Mouse (Mus musculus) limb, embryonic 13.5 days (tissue): ENCODE results near the gene Slc11a2. TPM values are rescaled to one million over a fixed set of nuclear protein-coding genes. Genes with fewer than 3 reads are reported as not detected.

ENCODE experiments used
- ATAC-seq: fragments of 200-750 bp; cut with Nextera tagmentation; 2 replicates; pipeline ENCODE4 v1.8.0; 2017; ENCODE audit warnings: low read depth, moderate number of reproducible peaks, moderate TSS enrichment; ENCODE audit not compliant: low FRiP score
- H3K27ac ChIP-seq: fragments of 300-500 bp; sonication (generic); 2 replicates; pipeline ENCODE4 v1.5.1; 2015; ENCODE audit warnings: inconsistent platforms, mild to moderate bottlenecking, moderate library complexity
- H3K27me3 ChIP-seq: fragments of 300-500 bp; sonication (generic); 2 replicates; pipeline ENCODE4 v1.6.1; 2015; ENCODE audit warnings: mild to moderate bottlenecking, inconsistent platforms
- H3K36me3 ChIP-seq: fragments of 300-500 bp; sonication (generic); 2 replicates; pipeline ENCODE4 v1.6.1; 2015; ENCODE audit warnings: inconsistent platforms, mild to moderate bottlenecking, moderate library complexity
- H3K4me1 ChIP-seq: fragments of 300-500 bp; sonication (generic); 2 replicates; pipeline ENCODE4 v1.6.1; 2015; ENCODE audit warnings: inconsistent platforms
- H3K4me2 ChIP-seq: fragments of 300-500 bp; sonication (generic); replicated peaks from 2 replicates; pipeline ENCODE4 v1.6.1; 2015; ENCODE audit warnings: inconsistent platforms, mild to moderate bottlenecking, moderate library complexity
- H3K4me3 ChIP-seq: fragments of 300-500 bp; sonication (generic); 2 replicates; pipeline ENCODE4 v1.5.1; 2015; ENCODE audit warnings: moderate library complexity, mild to moderate bottlenecking, inconsistent platforms
- H3K9ac ChIP-seq: fragments of 300-500 bp; sonication (generic); 2 replicates; pipeline ENCODE4 v1.6.1; 2015; ENCODE audit warnings: mild to moderate bottlenecking, inconsistent platforms
- H3K9me3 ChIP-seq: fragments of 300-500 bp; sonication (generic); 2 replicates; pipeline ENCODE4 v1.6.1; 2016; ENCODE audit warnings: inconsistent platforms
- WGBS: fragments of 180-500 bp; shearing (Covaris S2); methylation state at CpG from one replicate; pipeline ENCODE4 v1.1.7; 2015; 5-methylcytosine and 5-hydroxymethylcytosine counted together
- polyA plus RNA-seq: library from polyadenylated mRNA; unstranded; fragments of >200 nt; fragmentation: Nextera tagmentation; extraction: Ambion mirVana; gene quantifications from 2 replicates; pipeline ENCODE4 v1.2.1, GENCODE M21; 2015

The Slc11a2 gene
- 18.7 and 25.3 TPM in 2 replicates for polyA plus RNA-seq

- Histone ChIP-seq H3K27ac (peak within 1 kb of the TSS; percentile 6; the same call in 1 of the 2 replicates), H3K9ac (peak within 1 kb of the TSS; percentile 58)
- WGBS: 9% methylated on average over 17 of the region's 17 CpGs
Measured at GRCm38 (mm10) chr15:100424396-100425122, at the start of gene Slc11a2. Slc11a2 (minus strand) TSS chr15:100425072.

GRCm38 (mm10) chr15:100473926-100474503, 49.1 kb upstream of the Slc11a2 start:
- Histone ChIP-seq H3K9me3 (no peaks in the 10 kb centered on the region), H3K36me3 (peaks cover 81% of the 10 kb centered on the region), H3K4me2 (no peak overlapping the region), H3K27me3 (no peaks in the 10 kb centered on the region), H3K9ac (no peak overlapping the region), H3K4me3 (no peak overlapping the region), H3K27ac (no peak overlapping the region), H3K4me1 (peaks cover 18% of the 10 kb centered on the region)
- ATAC-seq: no peak
- 83% methylated on average over 7 of the region's 7 CpGs for whole genome bisulfite sequencing

More at GRCm38 (mm10) chr15:100424396-100425122, at the start of gene Slc11a2:
- H3K27me3 ChIP-seq: peaks cover 17% of the 10 kb centered on the region
- no peak for ATAC-seq
- H3K36me3 ChIP-seq: no peaks in the 10 kb centered on the region
- H3K4me1 ChIP-seq: peaks cover 45% of the 10 kb centered on the region
- peak within 1 kb of the TSS; percentile 94 for H3K4me3 ChIP-seq
- peak within 1 kb of the TSS; percentile 82 for H3K4me2 ChIP-seq
- no peaks in the 10 kb centered on the region for H3K9me3 ChIP-seq

GRCm38 (mm10) chr15:100470037-100470436, 45.2 kb upstream of the Slc11a2 start:
- peak overlapping the region; percentile 92 for H3K4me2 ChIP-seq
- H3K27ac ChIP-seq: no peak overlapping the region
- WGBS: 72% methylated on average over 10 of the region's 10 CpGs
- peak overlapping the region; percentile 87 for H3K4me3 ChIP-seq
- ATAC-seq: no peak
- no peaks in the 10 kb centered on the region for H3K9me3 ChIP-seq
- H3K4me1 ChIP-seq: peaks cover 19% of the 10 kb centered on the region
- peaks cover 43% of the 10 kb centered on the region for H3K36me3 ChIP-seq
- H3K9ac ChIP-seq: peak overlapping the region; percentile 85
- no peaks in the 10 kb centered on the region for H3K27me3 ChIP-seq

- Histone ChIP-seq H3K9ac (peak overlapping the region; percentile 85), H3K36me3 (peaks cover 34% of the 10 kb centered on the region), H3K27me3 (no peaks in the 10 kb centered on the region), H3K9me3 (no peaks in the 10 kb centered on the region), H3K27ac (no peak overlapping the region), H3K4me3 (peak overlapping the region; percentile 87), H3K4me2 (peak overlapping the region; percentile 92), H3K4me1 (peaks cover 19% of the 10 kb centered on the region)
- ATAC-seq: peak; percentile 30
- WGBS: under 1% methylated on average over 19 of the region's 19 CpGs
Measured at GRCm38 (mm10) chr15:100469189-100469545, 44.3 kb upstream of the Slc11a2 start.

- Histone ChIP-seq H3K4me2 (peak within 1 kb of the TSS; percentile 92), H3K4me1 (peaks cover 19% of the 10 kb centered on the region), H3K27me3 (no peaks in the 10 kb centered on the region), H3K9me3 (no peaks in the 10 kb centered on the region), H3K9ac (peak within 1 kb of the TSS; percentile 85), H3K27ac (peak within 1 kb of the TSS; percentile 74), H3K4me3 (peak within 1 kb of the TSS; percentile 87), H3K36me3 (peaks cover 28% of the 10 kb centered on the region)
- WGBS: 2% methylated on average over 82 of the region's 84 CpGs
- peak; percentile 95 for ATAC-seq
Measured at GRCm38 (mm10) chr15:100468295-100469188, 43.7 kb upstream of the Slc11a2 start, which contains the start of gene Letmd1. Letmd1 (plus strand) TSS chr15:100469023.

- Histone ChIP-seq H3K9ac (0 out of 2 replicates have a peak overlapping the region, but pooled peaks have one; percentile 39), H3K4me3 (peak overlapping the region; percentile 87), H3K27ac (no peak overlapping the region), H3K9me3 (no peaks in the 10 kb centered on the region), H3K27me3 (no peaks in the 10 kb centered on the region), H3K4me1 (peaks cover 19% of the 10 kb centered on the region), H3K4me2 (peak overlapping the region; percentile 92), H3K36me3 (peaks cover 21% of the 10 kb centered on the region)
- ATAC-seq: no peak
- 43% methylated on average over 8 of the region's 8 CpGs for WGBS
Measured at GRCm38 (mm10) chr15:100467738-100468137, 42.9 kb upstream of the Slc11a2 start.

- H3K4me3 ChIP-seq: no peak overlapping the region
- WGBS: 78% methylated on average over 2 of the region's 2 CpGs
- ATAC-seq: no peak
Measured at GRCm38 (mm10) chr15:100465432-100465831, 40.6 kb upstream of the Slc11a2 start.

GRCm38 (mm10) chr15:100463712-100464111, 38.8 kb upstream of the Slc11a2 start:
- Histone ChIP-seq H3K4me3 (no peak overlapping the region), H3K27me3 (peaks cover 8% of the 10 kb centered on the region), H3K4me2 (no peak overlapping the region), H3K9me3 (no peaks in the 10 kb centered on the region), H3K9ac (no peak overlapping the region), H3K4me1 (peaks cover 11% of the 10 kb centered on the region), H3K36me3 (no peaks in the 10 kb centered on the region), H3K27ac (no peak overlapping the region)
- no peak for ATAC-seq
- 27% methylated on average over 6 of the region's 6 CpGs for WGBS

More at GRCm38 (mm10) chr15:100465432-100465831, 40.6 kb upstream of the Slc11a2 start:
- Histone ChIP-seq H3K36me3 (no peaks in the 10 kb centered on the region), H3K9ac (no peak overlapping the region), H3K4me1 (peaks cover 22% of the 10 kb centered on the region), H3K9me3 (no peaks in the 10 kb centered on the region), H3K4me2 (no peak overlapping the region), H3K27me3 (peaks cover under 1% of the 10 kb centered on the region; the same call in 1 of the 2 replicates), H3K27ac (no peak overlapping the region)

- Histone ChIP-seq H3K9me3 (no peaks in the 10 kb centered on the region), H3K4me2 (no peak overlapping the region), H3K36me3 (no peaks in the 10 kb centered on the region), H3K4me1 (peaks cover 3% of the 10 kb centered on the region; the same call in 1 of the 2 replicates), H3K9ac (no peak overlapping the region), H3K4me3 (no peak overlapping the region), H3K27me3 (peaks cover 11% of the 10 kb centered on the region), H3K27ac (no peak overlapping the region)
- ATAC-seq: no peak
- 67% methylated on average over 5 of the region's 5 CpGs for WGBS
Measured at GRCm38 (mm10) chr15:100462086-100462485, 37.2 kb upstream of the Slc11a2 start.

- H3K36me3 ChIP-seq: no peaks in the 10 kb centered on the region
- H3K4me1 ChIP-seq: peaks cover 3% of the 10 kb centered on the region; the same call in 1 of the 2 replicates
- H3K9me3 ChIP-seq: no peaks in the 10 kb centered on the region
- no peak overlapping the region for H3K9ac ChIP-seq
- 64% methylated on average over 9 of the region's 9 CpGs for WGBS
- no peak overlapping the region for H3K27ac ChIP-seq
- H3K4me3 ChIP-seq: no peak overlapping the region
- ATAC-seq: no peak
- peaks cover 11% of the 10 kb centered on the region for H3K27me3 ChIP-seq
- no peak overlapping the region for H3K4me2 ChIP-seq
Measured at GRCm38 (mm10) chr15:100461646-100462045, 36.8 kb upstream of the Slc11a2 start.

- Histone ChIP-seq H3K4me2 (peak overlapping the region; percentile 43), H3K27ac (no peak overlapping the region), H3K27me3 (peaks cover 11% of the 10 kb centered on the region), H3K36me3 (no peaks in the 10 kb centered on the region), H3K4me1 (peaks cover 3% of the 10 kb centered on the region; the same call in 1 of the 2 replicates), H3K4me3 (peak overlapping the region; percentile 3; the same call in 1 of the 2 replicates), H3K9me3 (no peaks in the 10 kb centered on the region), H3K9ac (no peak overlapping the region)
- ATAC-seq: no peak
- 11% methylated on average over 12 of the region's 12 CpGs for WGBS
Measured at GRCm38 (mm10) chr15:100460942-100461341, 36.1 kb upstream of the Slc11a2 start.
